Mouse (Mus musculus): ENCODE results near the gene Wipf1.

- no peak for TF ChIP-seq POLR2A (IDR thresholded peaks at IDR 0.05; ENCODE audit: borderline replicate concordance, low read depth, low read length)
- TF ChIP-seq CTCF (IDR thresholded peaks at IDR 0.05; ENCODE audit: low read depth, low read length) = no peak
Measured at GRCm38 (mm10) chr2:73395516-73395915, 134.0 kb downstream of the Wipf1 start.
